Mouse (Mus musculus): Measurements from ENCODE around the gene Naa16.
"Not testable (repeated sequence)": the region's sequence is repeated elsewhere in the genome, so short reads cannot be mapped to it uniquely, and the experiment has no call there.

Gene Naa16

GRCm38 (mm10) chr14:79390265-79390926 is at the start of gene Naa16:
Gene Naa16 (minus strand): TSS chr14:79390778.
- peak; percentile 96 to 97 for DNase-seq (ENCODE audit: low spot score in 2 of 2)

DNA sequence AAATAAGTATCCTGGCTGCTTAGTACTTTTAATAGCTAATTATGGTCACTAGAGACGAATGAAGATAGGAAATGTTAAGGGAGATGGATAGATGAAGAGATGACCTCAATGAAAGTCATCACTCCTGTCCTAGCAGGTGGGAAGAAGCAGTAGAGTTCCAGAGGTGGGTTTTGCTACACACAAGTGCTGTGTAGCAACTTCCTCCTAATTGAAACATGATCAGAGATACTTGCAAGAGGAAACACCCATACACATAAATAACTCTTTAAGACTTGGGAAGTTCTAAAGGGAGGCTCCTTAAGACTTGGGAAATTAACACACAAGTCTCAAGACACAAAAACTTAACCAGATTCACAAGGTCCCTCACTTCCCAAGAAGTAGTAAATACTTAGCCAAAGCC is 43.5 kb upstream of the Naa16 start:
- DNase-seq (ENCODE audit: low spot score in 2 of 2): no peak

GRCm38 (mm10) chr14:79426730-79427365 is 36.3 kb upstream of the Naa16 start:
- not testable (repeated sequence) for DNase-seq (ENCODE audit: low spot score in 2 of 2)

- peak; percentile 92 to 96 for DNase-seq (ENCODE audit: low spot score in 2 of 2)
These were observed 35.6 kb upstream of the Naa16 start, which contains the start of gene Kbtbd7 for GRCm38 (mm10) chr14:79425979-79426729. Gene Kbtbd7 (plus strand): TSS chr14:79426511.

- no peak for DNase-seq (ENCODE audit: low spot score in 2 of 2)
These were observed 29.6 kb upstream of the Naa16 start for GRCm38 (mm10) chr14:79420083-79420685.

DNA sequence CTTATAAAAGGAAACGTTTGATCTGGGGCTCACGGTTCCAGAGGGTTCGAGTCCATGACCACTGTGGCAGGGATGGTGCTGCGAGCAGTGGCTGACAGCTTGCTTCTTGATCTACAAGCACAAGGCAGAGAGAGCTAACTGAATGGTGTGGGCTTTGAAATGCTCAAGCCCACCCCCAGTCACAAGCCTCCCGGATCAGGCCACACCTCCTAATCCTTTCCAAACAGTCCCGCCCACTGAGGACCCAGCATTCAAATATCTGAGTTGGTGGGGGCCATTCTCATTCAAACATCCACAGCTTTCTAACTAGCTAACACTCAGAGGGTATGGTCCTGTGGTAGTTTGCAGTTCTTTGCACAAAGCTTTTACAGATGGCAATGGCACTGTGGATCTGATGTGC is 22.5 kb upstream of the Naa16 start:
- no peak for DNase-seq (ENCODE audit: low spot score in 2 of 2)

DNA sequence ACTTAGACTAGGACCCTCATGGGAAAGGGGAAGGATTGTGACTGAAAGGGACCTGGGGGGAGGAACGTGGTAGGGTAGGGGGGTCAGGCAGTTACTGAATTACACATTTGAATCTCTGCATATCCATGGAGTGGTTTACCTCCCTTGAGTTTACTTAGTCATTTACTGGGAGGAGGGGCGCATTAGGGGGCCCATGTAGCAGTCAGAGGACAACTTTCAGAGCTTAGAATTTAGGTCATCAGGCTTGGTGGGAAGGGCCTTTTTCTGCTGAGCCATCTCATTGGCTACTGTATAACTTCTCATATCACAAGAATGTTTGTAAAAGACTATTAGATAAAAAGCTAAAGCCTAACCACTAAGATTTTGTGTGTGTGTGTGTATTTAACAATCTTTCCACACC is 20.1 kb upstream of the Naa16 start:
- no peak for DNase-seq (ENCODE audit: low spot score in 2 of 2)

DNA sequence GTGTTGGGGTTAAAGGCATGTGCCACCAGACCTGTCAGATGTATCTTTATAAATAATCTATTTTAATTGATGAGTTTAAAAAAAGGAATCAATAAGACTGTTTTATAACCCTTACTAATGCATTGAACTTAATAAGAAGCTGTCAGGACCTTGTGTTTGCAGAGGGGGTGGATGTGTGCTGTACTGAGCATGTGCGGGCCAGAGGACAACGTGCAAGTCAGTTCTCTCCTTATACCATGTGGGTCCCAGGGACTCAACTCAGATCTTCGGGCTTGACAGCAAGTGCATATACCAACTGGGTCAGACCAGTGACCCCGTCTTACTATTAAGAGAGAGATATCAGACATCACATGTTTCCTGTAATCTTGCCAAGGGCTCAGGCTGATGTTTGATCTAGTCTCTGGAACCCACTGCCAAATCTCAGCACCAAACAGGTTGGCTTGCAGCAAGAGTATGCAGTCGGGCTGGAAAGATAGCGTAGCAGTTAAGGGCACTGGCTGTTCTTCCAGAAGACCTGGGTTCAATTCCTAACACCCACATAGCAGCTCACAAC is 18.8 kb upstream of the Naa16 start:
- no peak for DNase-seq (ENCODE audit: low spot score in 2 of 2)

- no peak for DNase-seq (ENCODE audit: low spot score in 2 of 2)
These were observed 17.1 kb upstream of the Naa16 start for GRCm38 (mm10) chr14:79407641-79408040.

DNA sequence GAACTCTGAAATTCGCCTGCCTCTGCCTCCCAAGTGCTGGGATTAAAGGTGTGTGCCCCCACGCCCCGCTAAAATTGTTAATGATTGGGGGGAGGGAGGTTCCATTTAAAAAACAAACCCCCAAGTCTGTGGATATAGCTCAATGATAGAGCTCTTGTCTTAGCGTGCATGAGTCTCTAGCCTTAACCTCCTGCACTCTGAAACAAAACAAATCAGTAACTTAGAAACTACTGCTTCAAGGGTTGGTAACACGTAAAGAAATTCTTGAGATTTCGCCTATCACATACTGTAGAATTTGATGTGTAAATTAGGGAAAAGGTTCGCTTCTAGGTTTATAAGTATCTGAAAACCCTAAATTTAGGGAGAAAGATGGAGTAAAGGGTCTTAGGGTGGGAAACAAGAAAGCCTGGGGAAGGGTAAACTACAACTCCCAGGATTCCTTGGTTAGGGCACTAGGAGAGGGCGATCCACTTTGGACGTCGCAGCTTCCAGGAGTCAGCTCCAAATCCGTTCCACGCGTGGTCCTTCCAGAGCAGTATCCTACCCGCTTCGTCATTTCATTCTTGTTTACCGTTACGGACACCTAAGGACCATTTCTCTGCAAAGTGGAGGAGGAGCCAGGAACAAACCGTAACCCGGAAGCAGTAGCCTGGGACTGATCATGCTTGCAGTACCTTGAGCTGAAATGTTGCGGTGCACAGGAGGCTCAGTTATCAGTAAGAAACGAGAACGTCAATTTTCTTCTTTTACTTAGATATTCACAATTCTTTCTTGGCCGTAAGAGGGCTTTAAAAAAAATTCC is 6.9 kb upstream of the Naa16 start, which contains the start of gene Mtrf1:
Gene Mtrf1 (plus strand): TSS at position 452 of the 802 bp plus-strand sequence.
- DNase-seq (ENCODE audit: low spot score in 2 of 2): peak; percentile 56 to 72

DNA sequence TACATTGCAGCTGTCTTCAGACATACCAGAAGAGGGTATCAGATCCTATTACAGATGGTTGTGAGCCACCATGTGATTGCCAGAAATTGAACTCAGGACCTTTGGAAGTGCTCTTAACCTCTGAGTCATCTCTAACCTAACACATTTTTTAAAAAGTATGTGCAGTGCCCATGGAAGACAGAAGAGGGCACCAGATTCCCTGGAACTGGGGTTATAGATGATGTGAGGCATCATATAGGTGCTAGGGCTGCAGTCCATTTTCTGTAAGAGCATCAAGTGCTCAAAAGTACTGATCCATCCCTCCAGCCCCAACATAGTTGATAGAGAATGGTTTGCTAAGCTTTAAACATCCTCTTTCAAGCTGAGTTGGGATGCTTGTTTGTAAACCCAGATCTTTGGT is 4.0 kb upstream of the Naa16 start:
- DNase-seq (ENCODE audit: low spot score in 2 of 2): peak; percentile 46 to 64

DNA sequence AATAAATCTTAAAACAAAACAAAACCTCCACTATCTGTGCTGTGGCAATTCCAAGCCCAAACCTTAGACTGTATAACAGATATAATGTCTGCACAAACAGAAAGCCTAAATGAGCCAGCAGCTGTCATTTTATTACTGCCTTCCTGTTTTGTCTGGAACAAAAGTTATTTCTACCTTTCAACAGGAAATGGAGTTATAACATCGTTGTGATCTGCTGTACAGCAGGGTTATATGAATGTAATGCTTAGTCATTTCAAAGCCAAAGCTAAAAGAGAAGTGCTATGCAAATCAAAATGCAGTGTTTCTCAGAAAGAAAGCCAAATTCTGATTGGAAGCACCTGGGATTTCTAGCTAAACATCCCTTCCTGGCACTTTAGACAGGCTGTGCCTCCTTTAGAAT is 2.7 kb upstream of the Naa16 start:
- no peak for DNase-seq (ENCODE audit: low spot score in 2 of 2)

DNA sequence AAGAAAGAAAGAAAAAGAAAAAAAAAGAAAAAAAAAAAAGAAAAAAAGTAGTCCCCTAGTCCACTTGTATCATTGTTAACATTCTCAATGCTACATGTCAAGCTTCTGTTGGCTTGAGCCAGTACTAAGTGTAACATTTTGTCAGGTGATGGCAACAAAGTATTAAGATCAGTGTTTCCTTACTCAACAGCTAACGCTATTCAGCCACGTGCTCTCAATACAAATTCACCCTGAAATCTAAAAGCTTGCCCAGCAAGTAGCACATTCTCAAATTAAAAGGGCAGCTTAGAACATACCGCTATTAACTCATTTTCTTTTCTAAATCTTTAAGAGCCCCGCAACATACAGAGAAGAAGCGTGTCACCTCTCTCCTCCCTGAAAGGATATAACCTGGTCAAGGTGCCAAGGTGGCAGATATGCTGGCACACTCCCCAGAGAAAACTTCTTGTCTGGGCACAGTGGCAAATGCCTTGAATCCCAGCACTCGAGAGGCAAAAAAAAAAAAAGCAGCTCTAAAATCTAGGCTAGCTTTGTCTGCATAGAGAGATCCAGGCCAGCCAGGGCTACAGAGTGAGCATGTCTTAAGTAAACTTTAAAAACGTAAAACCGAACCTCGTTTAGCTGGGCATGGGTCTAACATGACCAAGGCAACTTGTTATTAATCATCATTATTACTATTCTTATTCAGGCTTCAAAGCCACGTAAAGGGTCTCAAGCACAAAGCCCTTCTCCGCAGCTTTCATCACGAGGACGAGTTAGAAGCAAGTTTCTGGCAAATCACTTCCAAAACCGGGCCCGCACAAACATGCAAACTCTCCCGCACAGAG is 927 bp downstream of the Naa16 start:
- peak in 1 of 2 experiments; percentile 21 for DNase-seq (ENCODE audit: low spot score in 2 of 2)

DNA sequence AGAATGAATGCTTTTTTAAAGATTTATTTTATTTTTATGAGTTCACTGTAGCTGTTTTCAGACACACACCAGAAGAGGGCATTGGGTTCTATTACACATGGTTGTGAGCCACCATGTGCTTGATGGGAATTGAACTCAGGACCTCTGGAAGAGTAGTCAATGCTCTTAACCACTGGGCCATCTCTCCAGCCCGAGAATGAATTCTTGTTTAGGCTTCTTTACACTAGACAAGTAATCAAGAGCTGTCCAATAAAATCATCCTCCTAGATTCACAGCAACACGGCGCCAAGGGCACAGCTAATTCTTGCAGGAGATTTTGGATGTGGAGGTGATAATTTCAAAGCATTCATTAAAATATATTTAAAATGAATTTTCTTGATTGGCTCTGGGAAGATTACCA is 2.3 kb downstream of the Naa16 start:
- DNase-seq (ENCODE audit: low spot score in 2 of 2): no peak

GRCm38 (mm10) chr14:79383120-79383519 is 7.5 kb downstream of the Naa16 start:
- DNase-seq (ENCODE audit: low spot score in 2 of 2): no peak

- no peak for DNase-seq (ENCODE audit: low spot score in 2 of 2)
These were observed 13.5 kb downstream of the Naa16 start for GRCm38 (mm10) chr14:79377041-79377440.

DNA sequence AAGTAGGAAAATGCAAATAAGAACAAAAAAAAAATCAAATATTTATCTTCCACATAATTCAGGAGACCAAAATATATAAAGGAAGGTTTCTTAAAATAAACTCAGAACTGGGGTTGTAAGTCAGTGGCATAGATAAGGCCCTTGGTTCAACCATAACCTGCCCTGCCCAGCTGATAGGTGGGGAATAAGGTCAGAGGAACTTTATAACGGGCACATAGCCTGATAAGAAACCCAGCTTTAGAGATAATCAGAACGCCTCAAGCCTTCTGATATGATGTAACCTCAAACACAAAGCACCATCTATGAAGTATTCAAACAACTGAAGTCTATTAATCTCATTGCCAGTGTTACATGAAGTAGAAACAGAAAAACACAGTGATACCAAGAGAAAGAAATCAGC is 32.5 kb downstream of the Naa16 start:
- no peak for DNase-seq (ENCODE audit: low spot score in 2 of 2)

GRCm38 (mm10) chr14:79346384-79346783 is 44.2 kb downstream of the Naa16 start:
- DNase-seq (ENCODE audit: low spot score in 2 of 2): no peak

DNA sequence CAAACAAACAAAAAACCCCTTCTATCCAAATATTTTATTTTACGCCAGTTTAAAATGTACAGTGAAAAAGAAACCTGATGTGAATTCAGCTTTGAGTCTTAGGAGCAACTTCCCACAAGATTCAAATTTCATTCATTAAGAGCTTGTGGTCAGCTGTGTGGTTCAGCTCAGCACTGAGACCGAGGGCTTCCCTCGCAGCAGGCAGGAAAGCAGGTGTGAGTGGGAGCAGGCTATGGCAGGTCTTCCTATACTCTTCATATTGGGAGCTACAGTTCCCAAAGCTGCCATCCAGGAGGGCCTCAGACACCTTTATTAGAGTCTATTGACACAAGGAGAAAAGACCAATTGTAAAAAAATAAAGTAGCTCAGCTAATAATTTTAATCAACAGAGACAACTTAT is 55.0 kb downstream of the Naa16 start:
- DNase-seq (ENCODE audit: low spot score in 2 of 2): no peak

GRCm38 (mm10) chr14:79331936-79332335 is 58.6 kb downstream of the Naa16 start:
- peak in 1 of 2 experiments; percentile 13 for DNase-seq (ENCODE audit: low spot score in 2 of 2)

Measured in spleen, postnatal 10 days (tissue).